Mouse (Mus musculus) kidney, adult 18-20 months (tissue): ENCODE measurements around the gene Iqcc.
A peak's percentile ranks its signal among the peaks of the same experiment; 100 is the strongest.

Experiments
- DNase-seq: peaks from one replicate; pipeline ENCODE4 v3.0.0; 2021

Gene Iqcc

GRCm38 (mm10) chr4:129621283-129621841 lies 2.5 kb upstream of the Iqcc start:
- peak; percentile 43 for DNase-seq

DNA sequence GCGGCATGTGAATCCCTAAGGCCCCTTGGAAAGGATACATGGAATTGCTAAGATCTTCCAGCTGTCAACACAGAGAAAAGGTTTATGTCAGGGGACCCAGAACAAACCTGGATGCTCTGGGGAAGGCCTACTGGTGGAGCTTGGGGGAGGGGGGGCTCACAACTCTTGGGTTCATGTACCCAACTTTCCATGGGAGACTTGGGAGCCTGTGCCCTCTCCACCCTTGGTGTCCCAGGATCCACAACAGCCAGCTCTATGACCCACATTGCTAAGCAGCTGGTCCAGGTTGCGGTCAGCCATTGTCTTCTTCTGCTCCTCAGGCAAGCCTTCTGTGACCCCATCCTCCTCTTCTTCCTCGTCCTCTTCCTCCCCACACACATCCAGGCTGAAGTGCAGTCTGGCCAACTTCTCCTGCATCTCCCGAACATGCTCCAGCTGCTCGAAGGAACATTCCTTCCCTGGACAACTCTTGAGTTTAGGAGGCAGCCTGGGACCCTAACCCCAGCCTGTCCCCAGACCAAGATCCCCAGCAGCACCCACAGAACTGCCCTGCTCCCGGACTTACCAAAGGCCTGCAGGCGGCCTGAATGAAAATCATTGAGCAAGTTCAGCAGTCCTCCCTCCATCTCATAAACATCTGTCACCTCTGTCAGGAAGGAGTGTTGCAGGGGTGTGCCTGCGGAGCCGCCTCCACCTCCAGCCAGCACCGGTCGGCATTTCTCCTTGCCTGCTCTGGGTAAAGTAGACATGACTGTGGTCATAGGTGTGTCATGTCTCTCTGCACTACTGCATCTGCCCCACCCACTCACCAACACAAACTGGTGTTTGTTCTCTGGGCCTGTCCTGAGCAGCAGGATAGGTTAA lies 1.8 kb upstream of the Iqcc start:
- no peak for DNase-seq

DNA sequence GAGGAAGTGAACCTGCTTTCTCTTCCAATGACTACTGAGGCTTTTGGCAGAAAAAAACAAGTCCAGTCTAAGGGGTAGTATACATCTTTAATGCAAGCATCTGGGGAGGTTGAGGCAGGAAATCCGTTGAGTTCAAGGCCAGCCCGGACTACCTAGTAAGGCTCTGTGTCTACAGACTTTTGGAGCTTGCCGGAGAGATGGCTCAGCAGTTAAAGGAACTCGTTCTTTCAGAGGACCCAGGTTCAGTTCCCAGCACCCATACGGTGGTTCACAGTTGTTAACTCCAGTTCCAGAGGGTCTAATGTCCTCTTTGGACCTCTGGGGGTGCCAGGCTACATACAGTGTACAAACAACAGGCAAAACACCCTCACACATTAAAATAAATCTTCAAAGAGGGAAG lies 868 bp downstream of the Iqcc start:
- no peak for DNase-seq

GRCm38 (mm10) chr4:129617121-129617641 lies 1.7 kb downstream of the Iqcc start:
- no peak for DNase-seq

DNA sequence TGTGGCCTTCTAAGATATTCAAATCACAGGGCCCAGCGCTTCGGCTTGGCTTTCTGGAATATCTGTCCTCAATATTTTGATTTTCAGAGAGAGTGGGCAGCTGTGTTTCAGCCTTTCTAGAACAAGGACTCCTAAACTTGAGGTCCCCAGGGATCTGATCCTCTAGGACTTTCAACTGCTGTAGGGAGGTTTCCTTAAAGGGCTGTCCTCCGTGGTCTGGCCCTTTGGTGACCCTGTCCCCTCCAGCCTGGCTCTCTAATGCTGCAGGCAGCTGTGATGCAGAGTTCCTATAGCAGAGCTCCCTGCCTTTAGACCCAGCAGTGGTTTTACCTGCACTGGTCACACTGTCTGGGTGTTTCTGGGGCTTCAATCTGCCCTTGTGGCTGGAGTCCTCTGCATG lies 2.3 kb downstream of the Iqcc start:
- DNase-seq, result no peak

- no peak for DNase-seq
These were observed 3.1 kb downstream of the Iqcc start for GRCm38 (mm10) chr4:129615801-129616290.

DNA sequence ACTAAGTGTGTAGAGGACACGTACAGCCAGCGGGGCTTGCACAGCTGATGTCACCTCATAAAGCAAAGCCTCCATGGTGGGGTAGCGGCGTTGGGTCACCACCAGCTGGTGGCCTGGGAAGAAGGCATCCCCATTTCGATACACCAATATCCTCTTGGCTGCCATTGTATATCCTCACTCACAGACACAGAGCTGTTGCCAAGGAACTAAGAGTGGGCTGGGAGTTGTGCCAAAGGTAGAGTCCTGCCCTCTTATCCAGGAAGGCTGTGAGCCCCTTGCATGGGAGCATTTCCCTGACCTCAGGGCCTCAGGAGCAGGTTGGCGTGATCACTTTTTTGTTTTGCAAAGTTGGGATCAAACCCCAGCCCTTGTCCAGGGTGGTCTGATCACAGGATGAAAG lies 4.8 kb downstream of the Iqcc start, which contains the start of gene Dcdc2b:
TSS of gene Dcdc2b (minus strand) at position 165 of the 400 bp plus-strand sequence.
- peak; percentile 11 for DNase-seq

DNA sequence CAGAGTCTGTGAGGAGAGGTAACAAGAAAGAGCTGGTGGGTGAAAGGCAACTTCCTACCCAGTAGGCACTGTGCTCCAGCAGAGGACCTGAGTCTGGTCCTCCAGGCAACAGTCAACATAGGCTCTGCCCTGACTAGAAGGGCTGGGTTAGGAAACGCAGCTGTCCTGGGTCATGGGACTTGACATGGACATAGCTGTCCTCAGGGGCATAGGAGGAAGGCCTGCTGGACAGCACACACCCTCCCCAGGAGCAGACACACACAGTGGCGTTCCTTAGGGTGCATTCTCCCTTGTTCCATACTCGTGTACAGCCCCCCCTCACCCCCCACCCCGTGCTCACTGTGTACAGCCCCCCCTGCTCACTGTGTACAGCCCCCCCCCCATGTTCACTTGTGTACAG lies 8.4 kb downstream of the Iqcc start:
- DNase-seq, result no peak

DNA sequence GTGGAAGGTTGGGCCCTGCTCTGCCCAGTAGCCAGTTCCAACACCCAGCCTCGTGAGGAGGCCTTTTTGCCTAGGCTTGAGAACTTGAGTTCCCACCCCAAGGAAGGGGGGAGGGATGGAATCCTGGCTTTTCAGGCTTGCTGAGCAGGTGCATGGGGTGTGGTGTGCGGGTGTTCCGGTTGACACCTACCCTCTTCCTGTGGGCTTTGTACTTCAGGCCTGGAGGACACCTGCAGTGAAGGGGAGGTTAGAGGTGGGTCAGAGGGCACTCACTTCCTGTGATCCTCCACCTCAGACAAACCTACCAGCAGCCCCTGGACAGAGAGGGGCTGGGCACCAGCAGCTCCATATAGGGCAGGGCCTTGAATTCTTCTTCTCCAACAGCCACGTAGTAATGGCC lies 8.9 kb downstream of the Iqcc start:
- DNase-seq, result no peak

GRCm38 (mm10) chr4:129609139-129609631 lies 9.7 kb downstream of the Iqcc start:
- no peak for DNase-seq

GRCm38 (mm10) chr4:129608426-129609025 lies 10.4 kb downstream of the Iqcc start:
- DNase-seq, result peak; percentile 78

- DNase-seq, result peak; percentile 85
These were observed 18.4 kb downstream of the Iqcc start, which contains the start of the genes Eif3i and Tmem234 for GRCm38 (mm10) chr4:129600233-129601158. Gene Eif3i (minus strand): TSS chr4:129600648. Gene Tmem234 (plus strand): TSS chr4:129600668.

- no peak for DNase-seq
These were observed 30.0 kb downstream of the Iqcc start for GRCm38 (mm10) chr4:129588865-129589264.

- peak; percentile 29 for DNase-seq
These were observed 32.0 kb downstream of the Iqcc start for GRCm38 (mm10) chr4:129586943-129587342.

DNA sequence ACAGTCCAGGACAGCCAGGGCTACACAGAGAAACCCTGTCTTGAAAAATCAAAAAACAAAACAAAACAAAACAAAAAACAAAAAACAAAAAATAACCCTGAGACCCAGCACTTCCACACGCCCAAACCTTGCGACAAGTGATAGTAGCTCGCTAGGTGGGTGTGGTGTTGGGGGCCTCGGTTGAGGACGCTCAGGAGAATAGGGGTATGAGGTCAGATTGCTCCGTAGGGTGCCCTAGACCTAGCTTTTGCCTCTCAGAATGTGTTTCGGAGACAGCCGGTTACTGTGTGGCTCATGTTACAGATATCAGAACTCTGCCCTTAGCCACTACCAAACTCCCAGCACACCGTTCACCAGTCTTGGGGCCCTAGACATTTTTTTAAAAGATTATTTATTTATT lies 33.1 kb downstream of the Iqcc start:
- DNase-seq, result no peak

DNA sequence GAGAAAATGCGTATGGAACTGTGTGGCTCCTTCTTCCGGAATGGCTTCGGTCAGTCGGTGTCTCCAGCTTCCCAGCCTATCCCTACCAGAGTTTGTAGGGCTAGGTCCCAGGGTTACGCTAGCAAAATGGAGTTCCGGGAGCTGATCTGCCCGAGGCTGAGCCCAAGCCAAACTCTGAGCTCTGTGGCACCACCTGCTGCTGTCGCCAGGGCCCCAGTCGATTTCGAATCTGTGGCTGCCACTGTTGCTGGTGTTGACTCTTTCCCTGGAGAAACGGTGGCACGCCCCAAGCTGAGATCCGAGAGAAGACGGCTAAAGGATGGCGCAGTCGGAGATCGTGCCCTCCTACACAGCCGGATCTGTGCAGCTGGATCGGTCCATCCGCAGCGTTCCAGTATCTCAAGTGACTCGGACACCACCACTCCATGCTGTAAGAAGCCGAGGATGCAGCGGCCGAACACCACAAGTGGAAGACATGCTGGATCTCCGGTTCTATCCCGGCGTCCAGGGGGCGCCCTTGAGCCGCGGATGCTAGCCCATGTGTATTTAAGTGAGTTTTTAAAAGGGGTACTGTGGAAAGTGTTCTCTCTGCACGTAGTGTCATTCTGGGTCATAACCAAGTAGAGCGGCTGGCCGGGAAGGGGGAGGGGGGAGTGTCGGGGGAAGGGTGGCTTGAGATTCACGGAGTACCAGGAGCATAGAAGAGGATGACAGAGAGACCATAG lies 33.9 kb downstream of the Iqcc start:
- DNase-seq, result peak; percentile 95

- no peak for DNase-seq
These were observed 34.5 kb downstream of the Iqcc start for GRCm38 (mm10) chr4:129584370-129584769.

- DNase-seq, result no peak
These were observed 36.6 kb downstream of the Iqcc start for GRCm38 (mm10) chr4:129582251-129582650.

GRCm38 (mm10) chr4:129580347-129580746 lies 38.6 kb downstream of the Iqcc start:
- no peak for DNase-seq

- peak; percentile 63 for DNase-seq
These were observed 40.4 kb downstream of the Iqcc start, which contains the start of gene Fam167b for GRCm38 (mm10) chr4:129578466-129578865. Gene Fam167b (minus strand): TSS chr4:129578549.

- no peak for DNase-seq
These were observed 41.2 kb downstream of the Iqcc start for GRCm38 (mm10) chr4:129577688-129578087.
